Mouse (Mus musculus) CD8-positive naive resting alpha-beta T cell, adult 2 months (primary cell): ENCODE results near the gene Tctex1d1.

Source experiments
- DNase-seq, 2 experiments: peaks; one replicate each; pipeline ENCODE4 v3.0.0; 2022; ENCODE audit warnings: low read depth in 2 of 2, low spot score in 2 of 2

Gene Tctex1d1

DNA sequence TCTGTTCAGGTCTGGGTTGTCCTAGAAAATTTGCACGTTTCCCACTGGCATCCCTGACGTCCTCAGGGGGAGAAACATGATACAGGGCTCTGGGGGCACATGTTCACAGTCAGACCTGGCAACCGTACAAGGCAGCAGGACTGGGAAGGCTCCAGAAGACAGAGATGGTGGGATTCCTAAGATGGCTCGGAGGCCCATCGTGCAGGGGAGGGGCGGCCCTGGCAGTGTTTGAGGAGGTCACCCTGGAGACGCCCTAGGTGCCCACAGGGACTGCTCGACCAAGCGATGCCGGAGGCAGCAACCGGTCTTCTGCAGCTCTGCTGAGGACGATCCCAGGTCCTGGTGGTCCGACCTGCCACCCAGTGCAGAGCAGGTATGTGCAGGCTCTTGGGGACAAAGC lies at the start of gene Tctex1d1:
Gene Tctex1d1, plus strand, starts transcription at position 167 of the 400 bp plus-strand sequence.
- no peak for DNase-seq

DNA sequence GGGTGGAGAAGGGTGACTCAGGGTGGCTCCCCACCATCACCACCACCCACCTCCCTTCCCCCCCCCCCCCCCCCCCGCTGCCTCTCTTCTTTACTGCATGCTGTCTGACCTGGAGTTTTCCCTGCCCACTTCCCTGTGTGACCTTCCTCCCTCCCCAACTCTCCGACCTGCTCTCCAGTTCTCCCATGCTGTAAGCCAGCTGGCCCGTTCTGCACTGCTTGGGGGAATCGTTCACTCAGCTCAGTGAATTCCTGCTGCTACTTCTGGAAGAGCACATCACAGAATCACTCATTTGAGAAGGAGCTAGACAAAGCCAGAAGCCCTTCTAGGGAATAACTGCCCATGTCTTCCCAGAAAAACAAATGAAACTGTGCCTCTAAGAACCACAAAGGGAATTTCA lies 48.9 kb upstream of the Tctex1d1 start:
- DNase-seq, result no peak

DNA sequence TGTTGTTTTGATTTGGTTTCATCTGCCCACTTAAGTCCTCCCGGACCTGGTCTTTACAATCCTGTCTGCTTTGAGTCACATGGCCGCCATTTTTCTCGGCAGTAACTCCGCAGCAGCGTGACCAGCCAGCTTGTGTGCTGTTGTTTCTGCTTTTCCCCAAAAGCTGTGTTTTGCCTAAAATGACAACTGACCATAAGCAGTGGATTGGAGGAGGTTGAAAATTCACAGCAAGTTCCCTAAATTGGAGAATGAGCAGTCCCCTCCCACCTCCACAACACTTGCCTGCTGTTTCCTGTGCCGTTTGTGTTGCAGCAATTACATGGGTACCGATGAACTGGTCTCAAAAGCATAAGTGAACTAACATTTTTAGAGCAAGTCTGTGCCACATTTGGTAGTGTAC lies 47.7 kb upstream of the Tctex1d1 start:
- peak in 1 of 2 experiments; percentile 7 for DNase-seq

DNA sequence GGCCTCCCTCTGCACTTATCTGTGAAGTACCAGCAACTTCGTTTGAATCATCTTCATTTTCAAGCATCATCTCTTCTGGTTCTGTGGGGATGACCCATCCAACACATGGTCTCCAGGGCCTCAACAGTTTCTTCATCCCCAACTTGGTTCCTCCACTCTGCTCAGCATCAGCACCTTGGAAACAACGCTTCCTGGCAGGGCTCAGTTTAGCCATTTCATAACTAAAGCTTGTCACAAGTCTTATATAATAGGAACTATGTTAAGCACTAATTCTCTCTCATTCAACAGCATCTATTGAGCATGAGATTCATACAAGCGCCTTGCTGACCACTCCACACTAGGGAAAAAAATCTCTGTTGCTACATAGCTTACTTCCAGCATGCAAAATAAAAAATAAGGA lies 38.1 kb upstream of the Tctex1d1 start:
- no peak for DNase-seq

DNA sequence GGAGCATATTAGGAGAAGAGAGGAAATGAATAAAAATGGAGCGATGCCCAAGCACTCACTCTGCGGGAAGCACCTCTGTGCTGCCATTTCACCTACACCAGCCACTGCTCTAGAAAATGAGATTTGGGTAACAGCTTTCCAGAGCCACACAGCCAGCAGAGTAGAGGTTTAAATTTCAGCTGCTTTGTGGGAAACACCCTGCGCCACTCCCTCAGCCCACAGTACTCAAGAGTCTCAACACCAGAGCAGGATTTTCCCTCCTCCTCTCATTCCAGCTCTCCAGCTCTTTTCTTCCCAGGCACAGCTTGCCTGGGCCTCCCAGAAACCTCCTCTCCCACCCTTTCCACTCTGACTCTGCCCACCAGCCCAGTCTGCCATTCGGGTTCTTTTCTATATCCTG lies 37.7 kb upstream of the Tctex1d1 start:
- DNase-seq, result no peak

DNA sequence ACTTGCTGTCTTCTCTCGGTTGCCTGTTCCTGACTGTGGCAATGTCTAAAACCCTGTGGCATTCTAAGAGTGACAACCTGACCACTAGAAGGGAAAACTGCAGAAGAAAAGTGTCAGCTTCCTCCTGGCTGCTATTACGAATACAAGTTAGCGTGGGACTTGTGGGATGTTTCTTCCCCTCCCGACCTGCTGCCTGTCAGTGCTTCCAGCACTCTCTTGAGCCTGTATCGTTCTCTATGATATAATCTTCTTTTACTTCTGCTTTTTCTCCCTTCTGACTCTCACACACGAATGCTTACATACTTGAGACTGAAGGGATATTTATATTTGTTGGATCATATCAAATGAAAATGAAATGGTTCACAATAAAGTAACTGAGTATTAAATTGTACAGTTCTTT lies 34.1 kb upstream of the Tctex1d1 start:
- DNase-seq, result no peak

DNA sequence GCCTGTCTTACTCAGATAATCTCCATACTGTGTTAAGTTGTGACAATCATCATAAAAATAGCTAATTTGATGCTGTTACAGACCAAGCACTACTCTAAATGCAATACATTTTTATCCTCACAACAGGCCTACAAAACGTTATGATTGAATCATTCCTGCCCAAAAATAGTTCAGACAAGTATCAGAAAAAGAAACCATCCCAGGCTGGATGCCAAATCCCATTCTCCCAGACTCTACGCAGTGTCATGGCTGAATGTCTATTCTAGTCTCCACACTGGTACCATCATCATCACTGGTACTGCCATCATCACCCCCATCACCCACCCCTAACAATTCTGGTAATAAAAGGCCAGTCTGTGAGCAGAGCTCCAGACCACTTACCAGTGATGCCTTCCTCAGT lies 25.9 kb upstream of the Tctex1d1 start:
- DNase-seq, result no peak

DNA sequence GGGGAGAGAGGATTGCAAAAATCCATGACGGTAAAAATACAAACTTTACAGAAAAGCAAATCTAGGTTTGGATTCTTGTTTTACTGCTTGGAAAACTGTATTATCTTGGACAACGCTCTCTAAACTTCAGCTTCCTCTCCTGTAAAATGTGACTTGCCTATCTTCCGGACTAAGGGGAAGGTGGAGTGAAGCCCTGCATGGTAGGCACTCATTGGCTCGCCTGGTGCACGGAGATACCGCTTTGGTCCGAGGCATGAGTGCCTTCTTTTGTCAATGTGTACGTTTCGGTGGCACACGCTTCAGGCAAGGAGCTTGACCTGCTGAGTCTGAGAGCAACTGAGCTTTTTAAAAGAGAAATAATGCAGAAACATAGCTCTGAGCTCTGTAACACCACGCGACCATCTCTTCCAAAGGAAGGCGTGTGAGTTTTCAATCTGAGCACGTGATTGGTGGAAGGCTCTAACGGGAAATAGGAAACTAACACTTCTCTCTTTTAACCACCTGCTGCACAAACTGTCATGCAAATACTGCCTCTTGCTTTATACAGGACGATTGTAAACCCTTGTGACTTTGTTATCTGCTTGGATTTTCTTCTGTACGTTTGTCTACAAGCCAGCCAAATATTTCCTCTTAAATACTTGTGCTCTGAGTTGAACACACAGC lies 23.0 kb upstream of the Tctex1d1 start:
- no peak for DNase-seq

DNA sequence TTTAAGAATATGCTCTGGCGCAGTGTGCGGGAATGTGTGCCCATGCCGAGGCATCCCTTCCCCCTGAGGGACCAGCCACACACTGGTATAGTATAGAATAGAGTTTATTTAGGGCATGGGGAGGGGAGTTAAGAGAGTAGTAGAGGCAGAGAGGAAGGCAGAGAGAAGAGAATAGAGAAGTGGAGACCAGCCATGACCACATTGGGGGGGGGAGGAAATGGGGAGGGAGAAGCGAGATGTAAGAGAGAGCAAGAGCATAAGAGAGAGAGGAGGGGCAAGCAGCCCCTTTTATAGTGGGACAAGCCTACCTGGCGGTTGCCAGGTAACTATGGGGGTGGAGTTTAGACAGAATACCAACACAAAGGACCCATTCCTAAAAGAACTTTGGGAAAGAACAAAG lies 19.0 kb upstream of the Tctex1d1 start:
- DNase-seq, result no peak

DNA sequence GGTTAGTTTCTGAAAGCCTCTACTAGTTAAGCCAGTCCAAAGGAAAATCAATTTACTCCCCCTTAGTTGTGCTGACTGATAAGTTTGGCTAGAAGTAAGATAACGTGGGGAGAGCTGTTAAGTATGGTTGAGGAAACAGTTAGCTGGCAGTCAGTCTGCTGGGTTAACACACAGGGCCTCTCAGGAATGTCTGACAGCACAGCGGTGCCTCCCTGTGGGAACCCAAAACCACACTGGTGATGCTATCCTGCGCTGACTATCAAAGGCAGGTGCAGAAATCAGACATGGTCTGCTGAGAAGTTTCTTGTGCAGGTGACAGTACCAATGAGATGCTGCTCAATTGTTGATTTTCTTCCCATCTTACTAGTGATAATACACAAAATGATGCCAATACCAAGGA lies 14.2 kb upstream of the Tctex1d1 start:
- DNase-seq, result no peak

DNA sequence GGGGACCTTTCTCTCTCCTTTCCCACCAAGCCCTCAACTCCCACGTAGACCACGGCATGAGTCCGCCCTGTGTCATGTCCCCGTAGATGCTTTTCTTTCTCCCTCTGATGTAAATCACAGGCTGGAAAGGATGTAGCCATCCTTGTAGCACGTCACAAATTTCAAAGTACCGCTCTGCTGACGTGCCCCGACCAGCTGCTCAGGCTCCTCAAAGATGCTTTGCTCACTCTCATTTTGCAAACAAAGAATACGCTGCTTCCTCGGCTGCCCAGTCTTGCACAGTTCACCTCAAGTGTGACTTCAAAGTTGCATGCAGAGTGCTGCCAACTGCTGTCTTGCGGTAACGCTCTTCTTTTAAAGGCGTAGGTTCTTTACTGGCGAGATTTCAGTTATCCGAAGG lies 10.6 kb upstream of the Tctex1d1 start:
- peak in 1 of 2 experiments; percentile 39 for DNase-seq

DNA sequence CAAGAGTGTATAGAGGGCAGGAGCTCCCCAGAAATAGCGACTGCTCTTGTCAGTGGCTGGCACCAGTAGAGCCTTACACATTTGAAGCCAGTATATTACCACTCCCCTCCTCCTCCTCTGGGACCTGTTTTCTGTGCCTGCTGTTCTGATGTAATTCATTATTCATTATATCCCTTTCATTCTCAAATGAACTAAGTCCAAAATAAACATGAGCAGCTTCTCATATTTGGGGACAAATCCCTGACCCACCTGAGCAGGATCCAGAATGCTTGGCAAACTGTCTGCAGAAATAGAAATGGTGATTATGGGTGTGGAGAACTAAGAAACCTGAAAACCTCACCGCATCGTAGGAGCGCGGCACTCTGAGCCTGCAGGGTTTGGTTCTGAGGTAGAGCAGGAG lies 8.8 kb upstream of the Tctex1d1 start:
- DNase-seq, result no peak

DNA sequence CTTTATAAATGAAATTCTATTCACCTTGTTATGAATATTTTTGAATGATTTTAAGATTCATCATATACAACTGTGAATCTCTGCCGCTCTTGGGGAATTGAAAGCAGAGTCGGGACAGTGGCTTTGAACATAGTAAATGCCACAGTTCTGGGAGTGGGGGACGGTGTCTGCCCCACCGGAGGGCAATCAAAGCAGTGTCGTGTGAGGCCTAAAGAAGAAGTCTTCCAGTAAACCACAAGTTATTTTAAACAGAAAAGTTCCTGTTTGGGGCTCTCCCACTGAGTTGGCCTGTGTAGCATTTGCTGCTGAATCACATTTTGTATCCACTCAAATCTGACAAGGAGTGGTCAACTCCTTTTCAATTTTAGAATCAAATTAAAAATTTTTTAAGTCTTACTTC lies 7.2 kb upstream of the Tctex1d1 start:
- no peak for DNase-seq

DNA sequence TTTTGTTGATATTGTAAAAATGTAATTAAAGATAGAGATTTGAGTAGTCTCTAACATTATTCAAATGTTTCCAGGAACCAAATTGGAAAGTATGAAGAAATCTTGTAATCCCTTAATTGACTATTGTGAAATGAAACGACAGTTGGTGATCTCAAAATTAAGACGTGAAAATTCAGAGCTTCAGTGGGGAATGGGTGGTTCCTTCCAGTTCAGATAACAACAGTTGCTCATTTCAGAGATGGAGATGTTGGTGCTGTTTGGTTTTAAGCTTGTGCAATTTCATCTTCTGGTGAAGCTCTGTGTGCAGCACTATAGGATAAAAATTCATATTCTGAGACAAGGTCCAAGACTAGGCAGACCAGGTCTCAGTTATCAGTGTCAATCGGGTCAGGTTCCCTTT lies 6.3 kb upstream of the Tctex1d1 start:
- DNase-seq, result no peak

DNA sequence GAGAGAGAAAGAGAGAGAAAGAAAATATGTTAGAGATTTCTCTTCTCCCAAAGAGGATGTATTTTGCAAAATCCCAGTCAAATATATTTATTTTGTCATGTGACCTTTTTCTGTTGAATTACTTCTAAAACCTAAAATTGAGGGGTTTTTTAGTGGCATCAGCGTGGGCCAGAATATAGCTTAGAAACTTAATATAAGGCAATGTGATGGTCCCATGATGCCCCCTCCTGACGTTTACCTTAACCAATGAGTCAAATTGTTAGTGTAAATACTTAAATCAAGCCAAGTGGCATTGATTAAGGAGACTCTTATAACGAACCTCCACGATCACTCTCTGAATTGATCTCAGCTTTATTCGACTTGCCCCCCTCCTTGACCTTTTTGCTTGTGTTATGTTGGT lies 4.2 kb upstream of the Tctex1d1 start:
- no peak for DNase-seq

DNA sequence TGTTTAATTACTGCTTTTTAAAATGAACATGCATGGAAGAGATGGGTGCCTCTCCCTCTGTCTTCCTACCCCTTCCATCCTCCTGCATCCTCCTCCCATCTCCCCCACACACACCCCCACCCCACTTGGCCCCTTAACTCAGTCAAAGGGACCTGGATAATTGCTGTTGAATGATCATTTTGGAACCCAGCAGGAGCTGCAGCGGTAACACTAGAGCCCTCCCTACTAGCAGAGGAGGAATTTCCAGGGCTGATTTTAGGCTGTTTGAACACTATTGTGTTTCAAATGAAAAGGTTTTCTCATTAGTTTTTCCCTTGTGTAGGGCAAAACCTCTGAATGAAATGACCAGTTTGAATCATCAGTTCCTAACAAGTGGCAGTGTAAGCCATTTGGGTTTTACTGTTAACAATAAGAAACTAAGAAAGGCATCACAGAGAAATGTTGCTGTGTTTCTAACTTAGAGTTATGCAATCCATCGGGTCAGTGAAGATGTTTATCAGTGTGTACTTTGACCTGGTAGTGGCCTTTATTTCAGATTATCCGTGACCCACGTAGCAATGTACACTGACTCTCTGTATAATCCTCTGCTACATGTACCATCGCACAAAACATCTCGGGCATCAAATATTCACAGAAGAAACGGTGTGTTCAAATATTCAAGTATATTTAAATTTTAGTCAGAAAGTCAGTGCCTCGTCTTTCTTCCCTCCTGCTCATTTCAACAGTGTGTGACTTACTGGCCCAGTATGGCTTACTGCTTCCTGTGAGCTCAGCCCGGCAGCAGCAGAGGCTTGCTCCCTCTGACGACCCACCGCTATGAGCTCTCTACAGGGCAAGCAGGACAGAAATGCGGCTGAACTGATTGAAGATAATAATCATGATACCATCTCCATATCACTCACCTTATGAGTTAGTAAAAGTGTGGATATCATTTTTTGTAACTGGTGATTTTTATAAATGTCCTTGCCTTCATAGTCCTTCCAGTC lies 1.8 kb upstream of the Tctex1d1 start:
- DNase-seq, result no peak

DNA sequence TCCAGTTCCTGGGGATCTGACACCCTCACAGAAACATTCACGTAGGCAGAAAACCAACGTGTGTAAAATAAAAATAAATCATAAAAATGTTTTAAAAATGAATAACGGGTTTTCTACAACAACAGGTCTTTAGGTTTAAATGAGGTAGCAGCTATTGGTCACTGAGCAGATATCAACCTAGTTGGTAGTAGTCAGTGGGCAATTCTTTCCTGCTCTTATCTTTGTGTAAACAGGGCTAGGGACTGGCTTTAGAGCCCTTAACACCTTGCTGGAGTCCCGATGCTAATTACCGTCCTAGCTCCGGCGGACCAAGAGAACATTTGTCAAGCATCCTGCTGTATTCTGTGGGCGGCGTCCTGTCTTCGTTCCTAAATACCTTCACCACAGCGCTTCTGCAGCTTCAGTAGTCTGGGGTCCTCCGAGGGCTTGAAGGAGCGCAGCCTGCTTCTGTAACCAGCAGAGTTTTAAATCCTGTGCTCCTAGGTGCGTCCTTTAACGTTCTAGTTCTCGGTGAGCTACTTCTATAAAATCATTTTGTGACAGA lies 556 bp upstream of the Tctex1d1 start:
- DNase-seq, result no peak

DNA sequence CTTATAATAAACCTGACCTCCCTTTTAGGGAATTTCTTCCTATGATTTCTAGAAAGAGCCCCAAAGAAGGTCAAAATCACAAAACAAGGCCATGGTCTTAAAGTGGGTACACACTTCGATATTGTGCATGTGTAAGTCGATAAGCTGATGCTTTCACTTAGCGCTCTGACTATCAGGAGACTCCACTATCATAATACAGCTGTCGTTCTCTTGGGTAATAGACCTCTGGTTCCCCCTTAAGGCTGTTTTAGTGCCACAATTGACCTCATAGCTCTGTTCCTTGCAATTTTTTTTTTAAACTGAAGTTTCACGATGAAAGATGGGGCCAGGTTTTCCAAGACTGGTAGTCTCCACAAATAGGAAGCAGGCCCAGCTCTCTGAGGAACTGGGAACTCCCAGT lies 979 bp downstream of the Tctex1d1 start:
- no peak for DNase-seq

DNA sequence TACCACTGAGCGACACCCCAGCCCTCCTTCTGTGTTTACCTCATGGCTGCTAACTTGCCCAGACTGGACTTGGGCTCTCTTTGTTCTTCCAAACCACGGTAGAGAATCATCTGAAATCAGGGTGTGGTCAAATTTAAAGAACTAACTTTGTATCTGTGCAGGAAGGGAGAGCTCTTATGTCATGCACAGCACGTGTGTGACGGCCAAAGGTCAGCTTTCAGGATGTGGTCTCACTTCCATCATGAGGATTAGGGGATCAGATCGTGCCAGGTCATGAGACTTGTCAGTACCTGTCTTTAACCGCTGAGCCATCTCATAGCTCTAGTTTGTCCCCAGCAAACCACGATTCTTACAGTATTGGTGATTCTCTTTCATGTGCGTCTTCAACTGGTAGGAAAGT lies 3.3 kb downstream of the Tctex1d1 start:
- DNase-seq, result no peak

DNA sequence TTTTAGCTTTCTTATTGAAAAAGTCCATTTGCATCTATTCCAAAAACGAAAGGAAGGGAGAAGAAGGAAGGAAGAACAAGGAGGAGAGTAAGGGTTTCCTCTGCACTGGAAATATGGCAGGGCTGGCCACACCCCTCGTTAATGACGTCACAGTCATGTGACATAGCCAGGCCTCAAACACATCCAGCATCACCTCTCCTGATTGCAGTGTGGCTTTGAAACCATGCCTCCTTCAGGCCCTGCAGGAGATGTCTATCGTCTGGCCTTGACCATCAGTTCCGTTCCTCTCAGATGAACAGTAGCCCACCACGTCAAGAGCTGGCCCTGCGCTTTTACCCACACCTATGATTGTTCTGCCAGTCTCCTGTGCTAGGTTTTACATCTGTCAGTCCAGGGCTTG lies 7.8 kb downstream of the Tctex1d1 start:
- no peak for DNase-seq

DNA sequence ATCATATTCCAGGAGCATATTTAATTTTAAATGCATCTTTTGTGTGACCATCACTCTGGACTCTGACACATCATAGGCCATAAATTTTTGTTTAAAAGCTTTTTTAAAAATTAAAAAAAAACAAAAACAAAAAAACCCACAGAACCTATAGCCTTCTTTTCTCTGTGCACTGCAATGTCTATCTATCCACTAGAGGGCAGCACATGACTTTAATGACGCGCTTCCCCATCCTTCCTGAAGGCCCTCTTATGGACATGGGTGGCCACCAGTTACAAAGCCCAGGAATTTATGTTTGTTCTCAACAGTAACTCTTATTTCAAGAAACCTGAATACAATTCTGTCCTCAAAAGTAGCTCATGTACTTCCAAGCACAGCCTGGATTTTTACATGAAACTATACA lies 8.5 kb downstream of the Tctex1d1 start:
- DNase-seq, result peak in 1 of 2 experiments; percentile 61

DNA sequence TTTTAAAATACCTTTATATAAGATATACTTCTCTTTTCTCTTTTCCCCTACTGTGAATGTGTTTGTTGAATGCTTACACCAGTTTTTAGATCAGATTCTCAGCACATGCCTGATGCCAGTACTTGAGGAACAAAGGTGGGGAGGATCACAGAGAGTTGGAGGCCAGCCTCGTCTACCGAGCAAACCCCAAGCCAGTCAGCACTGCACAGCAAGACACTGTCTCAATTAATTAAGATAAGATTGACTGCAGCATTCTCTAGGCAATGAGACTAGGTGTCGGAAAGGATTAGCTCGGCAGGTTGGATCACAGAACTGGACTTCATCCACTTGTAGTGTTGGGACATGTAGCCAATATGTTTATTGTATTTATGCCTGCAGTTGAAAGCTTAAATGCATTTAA lies 8.9 kb downstream of the Tctex1d1 start:
- no peak for DNase-seq
